ENCODE assay signal across 8 mouse cellular contexts in genomic region chr19:41993484-41993883, GRCm38 (mm10). TPM values are rescaled to one million over a fixed set of nuclear protein-coding genes. Genes with fewer than 3 reads are reported as not detected.
A peak's percentile ranks its signal among the peaks of the same experiment; 100 is the strongest.
DNase-seq lines count a peak whose midpoint lies in the region; ATAC-seq and TF ChIP-seq lines count a peak whose summit lies in the region.

No protein-coding gene starts in this region.

- H3K27ac ChIP-seq in embryonic facial prominence, embryonic 13.5 days = peak overlapping the region; percentile 19; the same call in 1 of the 2 replicates
- H3K27ac ChIP-seq in embryonic facial prominence, embryonic 10.5 days (replicated peaks) = no peak overlapping the region
- peak overlapping the region; percentile 60 for H3K27ac ChIP-seq in embryonic fibroblast, embryonic 13.5 days (ENCODE audit: insufficient read depth, low read length)
- H3K27ac ChIP-seq in kidney, adult 2 months (ENCODE audit: insufficient read depth, low read depth, low read length) = no peak overlapping the region
- peak overlapping the region; percentile 18; the same call in 1 of the 2 replicates for H3K27ac ChIP-seq in stomach, embryonic 15.5 days

- no peak for DNase-seq in embryonic facial prominence, embryonic 10.5 days (ENCODE audit: low spot score)
- peak; percentile 94 for DNase-seq in kidney, adult 2 months
- DNase-seq in left cerebral cortex, postnatal 4 days = peak; percentile 62
- no peak for DNase-seq in spleen, postnatal 36 days (ENCODE audit: low spot score in 2 of 2)

- H3K4me3 ChIP-seq in embryonic facial prominence, embryonic 13.5 days = no peak overlapping the region
- H3K4me3 ChIP-seq in embryonic facial prominence, embryonic 10.5 days = no peak overlapping the region
- H3K4me3 ChIP-seq in embryonic fibroblast, embryonic 13.5 days (ENCODE audit: insufficient read depth, low read length) = no peak overlapping the region
- no peak overlapping the region for H3K4me3 ChIP-seq in kidney, adult 2 months (ENCODE audit: insufficient read depth, low read depth, low read length)
- no peak overlapping the region for H3K4me3 ChIP-seq in stomach, embryonic 15.5 days (replicated peaks)

- no peak for TF ChIP-seq POLR2A in embryonic fibroblast, embryonic 13.5 days (IDR thresholded peaks at IDR 0.05; ENCODE audit: low read depth, low read length)
- TF ChIP-seq POLR2A in kidney, adult 2 months (IDR thresholded peaks at IDR 0.05; ENCODE audit: low read depth, low read length) = no peak

- intact Hi-C loops in left cerebral cortex, postnatal 4 days (cut with DNase I) = no loop called here

- no peak overlapping the region for H3K4me2 ChIP-seq in embryonic facial prominence, embryonic 13.5 days
- H3K4me2 ChIP-seq in stomach, embryonic 15.5 days = no peak overlapping the region

- no peak for ATAC-seq in embryonic facial prominence, embryonic 13.5 days (ENCODE audit: insufficient number of reproducible peaks, insufficient read depth, low FRiP score, low TSS enrichment, low read depth)
- no peak for ATAC-seq in stomach, embryonic 15.5 days (ENCODE audit: insufficient read depth, low FRiP score, low read depth)
- ATAC-seq in megakaryocyte, adult 5-6 weeks (ENCODE audit: poor library complexity, severe bottlenecking) = no peak

- no peak for TF ChIP-seq CTCF in embryonic fibroblast, embryonic 13.5 days (IDR thresholded peaks at IDR 0.05; ENCODE audit: borderline replicate concordance, insufficient read depth, low read length)
- TF ChIP-seq CTCF in kidney, adult 2 months (conservative IDR thresholded peaks at IDR 0.05; ENCODE audit: insufficient read depth, insufficient read length, low read depth, low read length) = no peak

- H3K27me3 ChIP-seq in embryonic facial prominence, embryonic 13.5 days = no peaks in the 10 kb centered on the region
- H3K27me3 ChIP-seq in embryonic facial prominence, embryonic 10.5 days (replicated peaks; ENCODE audit: low read depth, poor library complexity, severe bottlenecking) = no peaks in the 10 kb centered on the region
- no peaks in the 10 kb centered on the region for H3K27me3 ChIP-seq in kidney, adult 2 months (replicated peaks; ENCODE audit: control insufficient read depth, insufficient read depth, low read length)
- H3K27me3 ChIP-seq in stomach, embryonic 15.5 days (replicated peaks) = no peaks in the 10 kb centered on the region

- H3K36me3 ChIP-seq in embryonic facial prominence, embryonic 13.5 days = no peaks in the 10 kb centered on the region
- no peaks in the 10 kb centered on the region for H3K36me3 ChIP-seq in embryonic facial prominence, embryonic 10.5 days (replicated peaks)
- H3K36me3 ChIP-seq in kidney, adult 2 months (ENCODE audit: control insufficient read depth, insufficient read depth, low read length) = no peaks in the 10 kb centered on the region
- H3K36me3 ChIP-seq in stomach, embryonic 15.5 days = no peaks in the 10 kb centered on the region

- H3K4me1 ChIP-seq in embryonic facial prominence, embryonic 13.5 days = peaks cover 41% of the 10 kb centered on the region
- H3K4me1 ChIP-seq in embryonic facial prominence, embryonic 10.5 days = peaks cover 36% of the 10 kb centered on the region
- H3K4me1 ChIP-seq in embryonic fibroblast, embryonic 13.5 days (ENCODE audit: control insufficient read depth, insufficient read depth, low read length) = peaks cover 26% of the 10 kb centered on the region
- H3K4me1 ChIP-seq in kidney, adult 2 months (ENCODE audit: control insufficient read depth, insufficient read depth, low read length) = peaks cover 24% of the 10 kb centered on the region
- H3K4me1 ChIP-seq in stomach, embryonic 15.5 days = peaks cover 15% of the 10 kb centered on the region

- WGBS in embryonic facial prominence, embryonic 13.5 days = 51% methylated on average over 6 of the region's 6 CpGs
- WGBS in embryonic facial prominence, embryonic 10.5 days = 86% methylated on average over 6 of the region's 6 CpGs
- 15% methylated on average over 6 of the region's 6 CpGs for WGBS in kidney, adult 2 months
- 40% methylated on average over 6 of the region's 6 CpGs for WGBS in stomach, embryonic 15.5 days

- H3K9ac ChIP-seq in embryonic facial prominence, embryonic 13.5 days = peak overlapping the region; percentile 23; the same call in 1 of the 2 replicates
- no peak overlapping the region for H3K9ac ChIP-seq in stomach, embryonic 15.5 days

- no peaks in the 10 kb centered on the region for H3K9me3 ChIP-seq in embryonic facial prominence, embryonic 13.5 days
- no peaks in the 10 kb centered on the region for H3K9me3 ChIP-seq in embryonic facial prominence, embryonic 10.5 days
- H3K9me3 ChIP-seq in stomach, embryonic 15.5 days = no peaks in the 10 kb centered on the region

RNA-seq across cellular contexts. Expression of gene Ubtd1, which starts 11.9 kb away (rescaled TPM):
- polyA plus RNA-seq in embryonic facial prominence, embryonic 13.5 days (2015; fragmentation: Nextera tagmentation; extraction: Ambion mirVana) = 23.0 and 23.5 TPM in 2 replicates
- 13.2 and 13.5 TPM in 2 replicates for polyA plus RNA-seq in embryonic facial prominence, embryonic 10.5 days (2016; fragmentation: Nextera tagmentation; extraction: Ambion mirVana)
- 29.8 and 39.5 TPM in 2 replicates for polyA plus RNA-seq in embryonic fibroblast, embryonic 13.5 days (2011; ENCODE audit: insufficient read length, low read depth, missing spikeins)
- polyA plus RNA-seq in kidney, adult 2 months (2012; rRNA removed) = 23.0 and 28.2 TPM in 2 replicates
- total RNA-seq in left cerebral cortex, postnatal 4 days (2021) = 10 to 100 TPM; 12.7 to 13.5 TPM
- 14.1 and 16.6 TPM in 2 replicates for polyA plus RNA-seq in stomach, embryonic 15.5 days (2015; fragmentation: Nextera tagmentation; extraction: Ambion mirVana)
- 15.1 and 17.0 TPM in 2 replicates for total RNA-seq in megakaryocyte, adult 5-6 weeks (2015)
- 11.9 and 12.2 TPM in 2 replicates for total RNA-seq in megakaryocyte, adult 5-6 weeks (2017)

RNA-seq across cellular contexts. Expression of gene Mms19, which starts 12.5 kb away (rescaled TPM):
- 41.2 and 41.7 TPM in 2 replicates for polyA plus RNA-seq in embryonic facial prominence, embryonic 13.5 days (2015; fragmentation: Nextera tagmentation; extraction: Ambion mirVana)
- polyA plus RNA-seq in embryonic facial prominence, embryonic 10.5 days (2016; fragmentation: Nextera tagmentation; extraction: Ambion mirVana) = 43.1 and 45.0 TPM in 2 replicates
- 53.2 and 54.2 TPM in 2 replicates for polyA plus RNA-seq in embryonic fibroblast, embryonic 13.5 days (2011; ENCODE audit: insufficient read length, low read depth, missing spikeins)
- 54.9 and 56.1 TPM in 2 replicates for polyA plus RNA-seq in kidney, adult 2 months (2012; rRNA removed)
- 10 to 100 TPM; 38.4 to 51.1 TPM for total RNA-seq in left cerebral cortex, postnatal 4 days (2021)
- polyA plus RNA-seq in stomach, embryonic 15.5 days (2015; fragmentation: Nextera tagmentation; extraction: Ambion mirVana) = 28.2 and 32.1 TPM in 2 replicates
- total RNA-seq in megakaryocyte, adult 5-6 weeks (2015) = 18.5 and 24.7 TPM in 2 replicates
- total RNA-seq in megakaryocyte, adult 5-6 weeks (2017) = 21.7 and 33.8 TPM in 2 replicates

RNA-seq across cellular contexts. Expression of gene Ankrd2, which starts 42.3 kb away (rescaled TPM):
- polyA plus RNA-seq in embryonic facial prominence, embryonic 13.5 days (2015; fragmentation: Nextera tagmentation; extraction: Ambion mirVana) = 0.25 and 0.31 TPM in 2 replicates
- 0.22 TPM in 1 of 2 replicates, not detected in the other for polyA plus RNA-seq in embryonic facial prominence, embryonic 10.5 days (2016; fragmentation: Nextera tagmentation; extraction: Ambion mirVana)
- polyA plus RNA-seq in embryonic fibroblast, embryonic 13.5 days (2011; ENCODE audit: insufficient read length, low read depth, missing spikeins) = not detected in 2 replicates
- polyA plus RNA-seq in kidney, adult 2 months (2012; rRNA removed) = 0.14 and 2.2 TPM in 2 replicates
- total RNA-seq in left cerebral cortex, postnatal 4 days (2021) = not detected
- 0.32 and 0.40 TPM in 2 replicates for polyA plus RNA-seq in stomach, embryonic 15.5 days (2015; fragmentation: Nextera tagmentation; extraction: Ambion mirVana)
- not detected in 2 replicates for total RNA-seq in megakaryocyte, adult 5-6 weeks (2015)
- total RNA-seq in megakaryocyte, adult 5-6 weeks (2017) = not detected in 2 replicates

RNA-seq across cellular contexts. Expression of gene Hoga1, which starts 51.9 kb away (rescaled TPM):
- polyA plus RNA-seq in embryonic facial prominence, embryonic 13.5 days (2015; fragmentation: Nextera tagmentation; extraction: Ambion mirVana) = 1.3 and 3.3 TPM in 2 replicates
- 1.1 and 1.3 TPM in 2 replicates for polyA plus RNA-seq in embryonic facial prominence, embryonic 10.5 days (2016; fragmentation: Nextera tagmentation; extraction: Ambion mirVana)
- 1.3 and 1.7 TPM in 2 replicates for polyA plus RNA-seq in embryonic fibroblast, embryonic 13.5 days (2011; ENCODE audit: insufficient read length, low read depth, missing spikeins)
- 167 and 177 TPM in 2 replicates for polyA plus RNA-seq in kidney, adult 2 months (2012; rRNA removed)
- total RNA-seq in left cerebral cortex, postnatal 4 days (2021) = 10 to 100 TPM in 1 of 2 experiments, 1 to 10 TPM in 1; 9.0 to 10.2 TPM
- polyA plus RNA-seq in stomach, embryonic 15.5 days (2015; fragmentation: Nextera tagmentation; extraction: Ambion mirVana) = 2.3 and 4.0 TPM in 2 replicates
- not detected in 2 replicates for total RNA-seq in megakaryocyte, adult 5-6 weeks (2015)
- 0.20 and 1.2 TPM in 2 replicates for total RNA-seq in megakaryocyte, adult 5-6 weeks (2017)

RNA-seq across cellular contexts. Expression of gene 4933411K16Rik, which starts 58.6 kb away (rescaled TPM):
- not detected in 2 replicates for polyA plus RNA-seq in embryonic facial prominence, embryonic 13.5 days (2015; fragmentation: Nextera tagmentation; extraction: Ambion mirVana)
- 0.17 TPM in 1 of 2 replicates, not detected in the other for polyA plus RNA-seq in embryonic facial prominence, embryonic 10.5 days (2016; fragmentation: Nextera tagmentation; extraction: Ambion mirVana)
- polyA plus RNA-seq in embryonic fibroblast, embryonic 13.5 days (2011; ENCODE audit: insufficient read length, low read depth, missing spikeins) = 0.51 TPM in 1 of 2 replicates, not detected in the other
- 3.6 and 5.1 TPM in 2 replicates for polyA plus RNA-seq in kidney, adult 2 months (2012; rRNA removed)
- total RNA-seq in left cerebral cortex, postnatal 4 days (2021) = 1 to 10 TPM; 2.2 to 2.6 TPM
- not detected in 2 replicates for polyA plus RNA-seq in stomach, embryonic 15.5 days (2015; fragmentation: Nextera tagmentation; extraction: Ambion mirVana)
- total RNA-seq in megakaryocyte, adult 5-6 weeks (2015) = not detected in 2 replicates
- total RNA-seq in megakaryocyte, adult 5-6 weeks (2017) = not detected in 2 replicates

Comparison
In these comparisons a context has a peak if more than half of its experiments do, and no peak if none do; other contexts are left out.
1. H3K27ac ChIP-seq: peak in embryonic facial prominence, embryonic 13.5 days (single experiment), embryonic fibroblast, embryonic 13.5 days (single experiment) and stomach, embryonic 15.5 days (single experiment); none in embryonic facial prominence, embryonic 10.5 days (single experiment) and kidney, adult 2 months (single experiment).
2. DNase-seq: peak in kidney, adult 2 months (single experiment) and left cerebral cortex, postnatal 4 days (single experiment); none in embryonic facial prominence, embryonic 10.5 days (single experiment) and spleen, postnatal 36 days (0 of 2).